Mouse (Mus musculus): Measurements from ENCODE around the gene Sh2b1. TPM values are rescaled to one million over a fixed set of nuclear protein-coding genes. Genes with fewer than 3 reads are reported as not detected.
A peak's percentile ranks its signal among the peaks of the same experiment; 100 is the strongest.

Sh2b1 gene
- total RNA-seq, 2 experiments from 2014 or later: 15.6 to 35.9 TPM

DNA sequence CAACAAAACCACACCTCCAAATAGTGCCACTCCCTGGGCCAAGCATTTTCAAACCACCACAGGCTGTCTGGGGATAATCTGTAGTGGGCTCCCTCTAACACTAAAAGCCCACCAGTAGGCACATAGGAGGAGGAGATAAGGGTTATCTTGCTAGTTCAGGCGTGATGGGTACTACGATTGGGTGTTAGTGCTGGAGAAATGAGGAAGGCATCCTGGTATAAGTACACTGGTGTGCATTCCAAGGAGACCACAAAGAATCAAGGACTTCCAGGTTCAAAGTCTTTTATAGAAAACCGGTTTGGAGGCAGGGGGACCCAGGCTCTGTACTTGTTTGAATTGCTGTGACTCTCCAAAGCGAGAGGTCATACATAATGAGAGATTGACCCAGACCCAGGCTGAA is 47.1 kb downstream of the Sh2b1 start:
- ATAC-seq (replicated peaks; ENCODE audit: poor library complexity, severe bottlenecking): 0 out of 2 replicates have a peak, but pooled peaks have one; percentile 1

DNA sequence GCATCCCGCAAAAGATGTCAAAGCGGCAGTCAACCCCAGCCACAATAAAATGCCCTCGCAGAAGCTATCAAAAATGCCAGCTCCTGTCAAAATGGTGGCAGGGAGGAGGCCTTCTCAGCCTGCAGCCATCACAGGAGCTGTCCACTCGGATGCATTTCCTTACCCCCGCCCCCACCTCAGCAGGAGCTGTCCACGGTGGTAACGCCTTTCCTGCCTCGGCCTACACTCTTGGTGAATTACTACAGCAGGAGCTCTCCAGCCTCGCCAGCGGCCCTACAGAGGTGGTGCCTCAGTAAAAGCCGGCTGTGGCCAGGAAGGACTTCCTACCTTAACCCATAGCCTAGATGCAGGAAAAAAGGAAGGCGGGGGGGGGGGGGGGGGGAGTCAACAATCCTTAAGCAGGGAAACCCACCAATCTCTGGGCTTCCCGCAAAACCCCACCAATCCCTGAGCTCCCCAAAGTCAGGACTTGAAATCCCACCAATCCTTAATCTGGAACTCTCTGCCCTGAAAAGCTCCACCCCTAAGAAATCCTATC is 47.8 kb downstream of the Sh2b1 start:
- no peak for ATAC-seq (replicated peaks; ENCODE audit: poor library complexity, severe bottlenecking)

DNA sequence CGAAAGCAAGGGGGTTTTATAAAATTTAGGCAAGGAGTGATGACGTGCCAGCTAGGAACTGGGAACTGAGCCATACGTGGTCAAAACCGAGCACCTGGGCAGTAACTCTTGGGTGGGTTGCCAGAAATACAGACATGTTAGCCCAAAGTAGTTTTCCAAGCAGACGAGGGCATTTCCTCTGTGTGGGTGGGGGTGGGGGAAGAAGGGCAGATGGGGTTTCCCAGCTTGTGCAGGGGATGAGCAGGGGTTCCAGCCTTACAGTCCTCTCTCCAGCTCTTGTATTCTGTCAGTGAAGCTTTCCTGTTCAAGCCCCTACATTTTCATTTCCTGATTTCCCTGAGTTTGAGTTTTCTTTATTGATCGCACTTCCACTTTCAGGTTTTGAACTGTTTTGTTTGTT is 51.1 kb downstream of the Sh2b1 start:
- ATAC-seq (replicated peaks; ENCODE audit: poor library complexity, severe bottlenecking): peak; percentile 18; the same call in 1 of the 2 replicates

DNA sequence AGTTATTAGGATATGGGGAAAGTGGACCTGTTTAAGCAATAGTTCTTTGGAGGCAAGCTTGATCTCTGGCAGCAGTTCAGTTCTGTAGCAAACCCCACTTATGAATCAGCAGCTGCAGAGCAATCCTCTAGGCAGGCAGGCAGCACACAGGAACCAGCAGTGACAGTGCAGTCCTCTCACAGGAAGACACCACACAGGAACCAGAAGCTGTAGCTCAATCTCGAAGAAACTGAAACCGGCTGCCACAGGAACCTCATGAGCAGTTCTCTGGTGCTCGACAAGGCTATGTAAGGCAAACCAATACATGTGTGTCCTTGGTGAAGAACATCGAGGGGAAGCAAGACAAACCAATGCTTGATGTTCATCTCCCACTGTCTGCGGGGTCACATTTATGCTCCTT is 53.5 kb downstream of the Sh2b1 start:
- ATAC-seq (replicated peaks; ENCODE audit: poor library complexity, severe bottlenecking): peak; percentile 75

DNA sequence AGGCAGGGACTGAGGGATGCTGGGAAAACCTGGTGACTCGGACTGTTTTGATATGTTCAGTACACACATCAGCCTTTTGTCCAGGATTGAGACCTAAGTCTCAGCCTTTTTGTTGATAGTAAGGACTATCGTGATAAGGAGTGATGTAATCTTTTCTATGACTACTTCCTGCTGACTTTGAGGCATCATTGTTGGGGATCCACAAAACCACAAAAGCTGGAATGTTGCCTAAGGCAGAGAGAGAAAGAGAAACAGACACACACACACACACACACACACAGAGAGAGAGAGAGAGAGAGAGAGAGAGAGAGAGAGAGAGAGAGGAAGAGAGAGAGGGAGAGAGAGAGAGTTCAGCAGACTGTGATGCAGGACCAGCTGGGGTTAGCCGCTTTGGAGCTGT is 56.7 kb downstream of the Sh2b1 start:
- ATAC-seq (replicated peaks; ENCODE audit: poor library complexity, severe bottlenecking): peak; percentile 35; the same call in 1 of the 2 replicates

DNA sequence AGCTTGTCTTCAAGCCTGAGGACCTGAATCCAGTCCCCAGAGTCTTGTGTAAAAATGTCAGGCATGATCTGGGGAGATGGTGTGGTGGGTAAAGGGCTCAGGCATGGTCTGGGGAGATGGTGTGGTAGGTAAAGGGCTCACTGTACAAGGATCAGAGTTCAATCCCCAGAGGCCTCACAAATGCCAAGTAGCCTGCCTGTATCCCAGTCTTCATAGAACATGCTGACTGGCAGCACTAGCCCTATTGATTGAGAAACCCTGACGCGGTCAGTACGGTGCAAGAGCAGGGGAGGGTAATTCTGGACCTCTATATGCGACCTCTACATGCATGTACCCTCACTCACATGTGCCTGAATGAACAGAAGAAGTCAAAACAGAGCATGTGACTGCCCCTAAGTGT is 57.6 kb downstream of the Sh2b1 start:
- ATAC-seq (replicated peaks; ENCODE audit: poor library complexity, severe bottlenecking): no peak

DNA sequence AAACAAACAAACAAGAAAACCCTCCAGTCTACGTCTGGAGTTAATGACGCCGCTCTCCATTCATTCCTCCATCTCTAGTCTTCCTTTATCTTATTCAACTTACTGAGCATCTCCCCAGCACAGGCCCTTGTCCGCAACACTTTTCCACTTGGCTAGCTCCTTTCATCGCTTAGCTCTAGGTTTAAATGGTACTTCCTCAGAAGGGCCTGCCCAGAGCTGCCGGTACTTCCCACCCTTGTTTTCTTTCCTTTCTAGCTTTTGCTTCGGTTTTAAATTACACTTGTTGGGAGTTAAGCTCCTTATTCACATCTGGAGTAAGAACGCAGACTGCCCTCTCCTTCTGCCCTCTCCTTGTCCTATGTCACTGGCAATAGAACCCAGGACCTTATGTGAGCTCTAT is 58.2 kb downstream of the Sh2b1 start:
- ATAC-seq (replicated peaks; ENCODE audit: poor library complexity, severe bottlenecking): no peak

Other genes with a start within 250 kb of the Sh2b1 start
- 1.2 and 1.3 TPM in 2 replicates for gene Sbk1, start 202.8 kb downstream of the Sh2b1 start, total RNA-seq (2014; fragmentation: Nextera tagmentation)
- 0.69 and 1.2 TPM in 2 replicates for gene Sbk1, start 202.8 kb downstream of the Sh2b1 start, total RNA-seq (2017)
- 2.4 and 4.8 TPM in 2 replicates for gene Lat, start 105.9 kb downstream of the Sh2b1 start, total RNA-seq (2014; fragmentation: Nextera tagmentation)
- 0.72 and 2.7 TPM in 2 replicates for gene Lat, start 105.9 kb downstream of the Sh2b1 start, total RNA-seq (2017)
- 9.2 and 24.8 TPM in 2 replicates for gene Spns1, start 98.0 kb downstream of the Sh2b1 start, total RNA-seq (2014; fragmentation: Nextera tagmentation)
- gene Spns1, start 98.0 kb downstream of the Sh2b1 start, total RNA-seq (2017): 11.5 and 14.7 TPM in 2 replicates
- gene Nfatc2ip, start 78.7 kb downstream of the Sh2b1 start, total RNA-seq (2014; fragmentation: Nextera tagmentation): 11.7 and 14.8 TPM in 2 replicates
- 14.6 and 15.9 TPM in 2 replicates for gene Nfatc2ip, start 78.7 kb downstream of the Sh2b1 start, total RNA-seq (2017)
- gene Cd19, start 60.5 kb downstream of the Sh2b1 start, total RNA-seq (2014; fragmentation: Nextera tagmentation): not detected in 2 replicates
- 0.09 TPM in 1 of 2 replicates, not detected in the other for gene Cd19, start 60.5 kb downstream of the Sh2b1 start, total RNA-seq (2017)
- 11.3 and 16.2 TPM in 2 replicates for gene Rabep2, start 46.7 kb downstream of the Sh2b1 start, total RNA-seq (2014; fragmentation: Nextera tagmentation)
- 12.3 and 16.9 TPM in 2 replicates for gene Rabep2, start 46.7 kb downstream of the Sh2b1 start, total RNA-seq (2017)
- gene Atp2a1, start 12.3 kb downstream of the Sh2b1 start, total RNA-seq (2014; fragmentation: Nextera tagmentation): 0.62 TPM in 1 of 2 replicates, not detected in the other
- gene Atp2a1, start 12.3 kb downstream of the Sh2b1 start, total RNA-seq (2017): not detected in 2 replicates
- gene Tufm, start 11.9 kb upstream of the Sh2b1 start, total RNA-seq (2014; fragmentation: Nextera tagmentation): 85.3 and 101 TPM in 2 replicates
- 75.5 and 86.7 TPM in 2 replicates for gene Tufm, start 11.9 kb upstream of the Sh2b1 start, total RNA-seq (2017)
- 102 and 130 TPM in 2 replicates for gene Atxn2l, start 28.0 kb upstream of the Sh2b1 start, total RNA-seq (2014; fragmentation: Nextera tagmentation)
- gene Atxn2l, start 28.0 kb upstream of the Sh2b1 start, total RNA-seq (2017): 27.4 and 28.9 TPM in 2 replicates
- 188 and 206 TPM in 2 replicates for gene Eif3c, start 91.0 kb upstream of the Sh2b1 start, total RNA-seq (2014; fragmentation: Nextera tagmentation)
- gene Eif3c, start 91.0 kb upstream of the Sh2b1 start, total RNA-seq (2017): 229 and 239 TPM in 2 replicates
- 2.1 and 3.9 TPM in 2 replicates for gene Apobr, start 109.5 kb upstream of the Sh2b1 start, total RNA-seq (2014; fragmentation: Nextera tagmentation)
- gene Apobr, start 109.5 kb upstream of the Sh2b1 start, total RNA-seq (2017): 4.2 and 6.2 TPM in 2 replicates
- 37.7 and 61.7 TPM in 2 replicates for gene Cln3, start 110.4 kb upstream of the Sh2b1 start, total RNA-seq (2014; fragmentation: Nextera tagmentation)
- 9.6 and 16.3 TPM in 2 replicates for gene Cln3, start 110.4 kb upstream of the Sh2b1 start, total RNA-seq (2017)
- 1.3 TPM in 1 of 2 replicates, not detected in the other for gene Il27, start 119.5 kb upstream of the Sh2b1 start, total RNA-seq (2014; fragmentation: Nextera tagmentation)
- 1.2 TPM in 1 of 2 replicates, not detected in the other for gene Il27, start 119.5 kb upstream of the Sh2b1 start, total RNA-seq (2017)
- 0.92 and 1.3 TPM in 2 replicates for gene Nupr1, start 155.4 kb upstream of the Sh2b1 start, total RNA-seq (2014; fragmentation: Nextera tagmentation)
- 1.7 TPM in 1 of 2 replicates, not detected in the other for gene Nupr1, start 155.4 kb upstream of the Sh2b1 start, total RNA-seq (2017)
- 129 and 133 TPM in 2 replicates for gene Sgf29, start 173.9 kb upstream of the Sh2b1 start, total RNA-seq (2014; fragmentation: Nextera tagmentation)
- 53.3 and 79.1 TPM in 2 replicates for gene Sgf29, start 173.9 kb upstream of the Sh2b1 start, total RNA-seq (2017)
- gene Sult1a1, start 201.0 kb upstream of the Sh2b1 start, total RNA-seq (2014; fragmentation: Nextera tagmentation): 0.85 TPM in 1 of 2 replicates, not detected in the other
- 0.56 and 1.6 TPM in 2 replicates for gene Sult1a1, start 201.0 kb upstream of the Sh2b1 start, total RNA-seq (2017)
- gene Bola2, start 220.0 kb upstream of the Sh2b1 start, total RNA-seq (2014; fragmentation: Nextera tagmentation): 151 and 195 TPM in 2 replicates
- 135 and 158 TPM in 2 replicates for gene Bola2, start 220.0 kb upstream of the Sh2b1 start, total RNA-seq (2017)
- gene Slx1b, start 220.4 kb upstream of the Sh2b1 start, total RNA-seq (2014; fragmentation: Nextera tagmentation): 9.3 and 13.3 TPM in 2 replicates
- gene Slx1b, start 220.4 kb upstream of the Sh2b1 start, total RNA-seq (2017): 5.4 and 6.3 TPM in 2 replicates
- 497 and 510 TPM in 2 replicates for gene Coro1a, start 232.4 kb upstream of the Sh2b1 start, total RNA-seq (2014; fragmentation: Nextera tagmentation)
- 409 and 441 TPM in 2 replicates for gene Coro1a, start 232.4 kb upstream of the Sh2b1 start, total RNA-seq (2017)